Mouse (Mus musculus): ENCODE data around the gene Cdh13. TPM values are rescaled to one million over a fixed set of nuclear protein-coding genes. Genes with fewer than 3 reads are reported as not detected.

The Cdh13 gene
- polyA plus RNA-seq, 1 experiment from 2014 or later = 37.1 TPM

GRCm38 (mm10) chr8:118937412-118937811, 653.9 kb downstream of the Cdh13 start:
- H3K27me3 ChIP-seq (ENCODE audit: control insufficient read depth, insufficient read depth, low read length) = no peaks in the 10 kb centered on the region
- H3K4me3 ChIP-seq (ENCODE audit: low read depth, low read length) = no peak overlapping the region
- no peaks in the 10 kb centered on the region for H3K9me3 ChIP-seq (replicated peaks; ENCODE audit: control insufficient read depth, low read length)
- ATAC-seq (replicated peaks; ENCODE audit: insufficient number of reproducible peaks, low FRiP score, low TSS enrichment) = no peak
- no peaks in the 10 kb centered on the region for H3K4me1 ChIP-seq (ENCODE audit: control insufficient read depth, insufficient read depth, low read length)
- H3K9ac ChIP-seq (ENCODE audit: low read depth, low read length) = no peak overlapping the region
- no peaks in the 10 kb centered on the region for H3K36me3 ChIP-seq (ENCODE audit: control insufficient read depth, insufficient read depth, low read length)
- no peak overlapping the region for H3K27ac ChIP-seq (ENCODE audit: low read depth, low read length)
- 31% methylated on average over 11 of the region's 11 CpGs for WGBS (ENCODE audit: insufficient replicate concordance)
- H3K4me2 ChIP-seq = no peak overlapping the region

- no peaks in the 10 kb centered on the region for H3K36me3 ChIP-seq (ENCODE audit: control insufficient read depth, insufficient read depth, low read length)
- no peak overlapping the region for H3K27ac ChIP-seq (ENCODE audit: low read depth, low read length)
- no peaks in the 10 kb centered on the region for H3K4me1 ChIP-seq (ENCODE audit: control insufficient read depth, insufficient read depth, low read length)
- H3K9ac ChIP-seq (ENCODE audit: low read depth, low read length) = no peak overlapping the region
- H3K4me2 ChIP-seq = no peak overlapping the region
- H3K27me3 ChIP-seq (ENCODE audit: control insufficient read depth, insufficient read depth, low read length) = no peaks in the 10 kb centered on the region
- no peak for ATAC-seq (replicated peaks; ENCODE audit: insufficient number of reproducible peaks, low FRiP score, low TSS enrichment)
- H3K9me3 ChIP-seq (replicated peaks; ENCODE audit: control insufficient read depth, low read length) = no peaks in the 10 kb centered on the region
- no peak overlapping the region for H3K4me3 ChIP-seq (ENCODE audit: low read depth, low read length)
- WGBS (ENCODE audit: insufficient replicate concordance) = 49% methylated on average over 8 of the region's 8 CpGs
Observed at GRCm38 (mm10) chr8:118938025-118938424, 654.5 kb downstream of the Cdh13 start.

- Histone ChIP-seq H3K4me1 (ENCODE audit: control insufficient read depth, insufficient read depth, low read length) (no peaks in the 10 kb centered on the region), H3K9me3 (replicated peaks; ENCODE audit: control insufficient read depth, low read length) (no peaks in the 10 kb centered on the region), H3K9ac (ENCODE audit: low read depth, low read length) (no peak overlapping the region), H3K27me3 (ENCODE audit: control insufficient read depth, insufficient read depth, low read length) (no peaks in the 10 kb centered on the region), H3K4me2 (no peak overlapping the region), H3K36me3 (ENCODE audit: control insufficient read depth, insufficient read depth, low read length) (no peaks in the 10 kb centered on the region), H3K4me3 (ENCODE audit: low read depth, low read length) (no peak overlapping the region), H3K27ac (ENCODE audit: low read depth, low read length) (no peak overlapping the region)
- WGBS (ENCODE audit: insufficient replicate concordance) = 56% methylated on average over 20 of the region's 20 CpGs
- ATAC-seq (replicated peaks; ENCODE audit: insufficient number of reproducible peaks, low FRiP score, low TSS enrichment) = no peak
Observed at GRCm38 (mm10) chr8:118951766-118952741, 668.5 kb downstream of the Cdh13 start.

- Histone ChIP-seq H3K4me3 (ENCODE audit: low read depth, low read length) (no peak overlapping the region), H3K9ac (ENCODE audit: low read depth, low read length) (no peak overlapping the region), H3K36me3 (ENCODE audit: control insufficient read depth, insufficient read depth, low read length) (no peaks in the 10 kb centered on the region), H3K4me2 (no peak overlapping the region), H3K4me1 (ENCODE audit: control insufficient read depth, insufficient read depth, low read length) (no peaks in the 10 kb centered on the region), H3K27ac (ENCODE audit: low read depth, low read length) (no peak overlapping the region), H3K9me3 (replicated peaks; ENCODE audit: control insufficient read depth, low read length) (no peaks in the 10 kb centered on the region), H3K27me3 (ENCODE audit: control insufficient read depth, insufficient read depth, low read length) (no peaks in the 10 kb centered on the region)
- ATAC-seq (replicated peaks; ENCODE audit: insufficient number of reproducible peaks, low FRiP score, low TSS enrichment) = no peak
- 86% methylated on average over 3 of the region's 3 CpGs for WGBS (ENCODE audit: insufficient replicate concordance)
Observed at GRCm38 (mm10) chr8:118956109-118956508, 672.6 kb downstream of the Cdh13 start.

- Histone ChIP-seq H3K4me1 (ENCODE audit: control insufficient read depth, insufficient read depth, low read length) (no peaks in the 10 kb centered on the region), H3K4me3 (ENCODE audit: low read depth, low read length) (no peak overlapping the region), H3K27me3 (ENCODE audit: control insufficient read depth, insufficient read depth, low read length) (no peaks in the 10 kb centered on the region), H3K4me2 (no peak overlapping the region), H3K36me3 (ENCODE audit: control insufficient read depth, insufficient read depth, low read length) (no peaks in the 10 kb centered on the region), H3K9ac (ENCODE audit: low read depth, low read length) (no peak overlapping the region), H3K27ac (ENCODE audit: low read depth, low read length) (no peak overlapping the region), H3K9me3 (replicated peaks; ENCODE audit: control insufficient read depth, low read length) (no peaks in the 10 kb centered on the region)
- 82% methylated on average over 15 of the region's 15 CpGs for WGBS (ENCODE audit: insufficient replicate concordance)
- ATAC-seq (replicated peaks; ENCODE audit: insufficient number of reproducible peaks, low FRiP score, low TSS enrichment) = no peak
Observed at GRCm38 (mm10) chr8:118961877-118962545, 678.5 kb downstream of the Cdh13 start.

- Histone ChIP-seq H3K27ac (ENCODE audit: low read depth, low read length) (no peak overlapping the region), H3K9ac (ENCODE audit: low read depth, low read length) (no peak overlapping the region), H3K27me3 (ENCODE audit: control insufficient read depth, insufficient read depth, low read length) (no peaks in the 10 kb centered on the region), H3K4me3 (ENCODE audit: low read depth, low read length) (no peak overlapping the region), H3K4me2 (no peak overlapping the region), H3K9me3 (replicated peaks; ENCODE audit: control insufficient read depth, low read length) (no peaks in the 10 kb centered on the region), H3K4me1 (ENCODE audit: control insufficient read depth, insufficient read depth, low read length) (no peaks in the 10 kb centered on the region), H3K36me3 (ENCODE audit: control insufficient read depth, insufficient read depth, low read length) (no peaks in the 10 kb centered on the region)
- no peak for ATAC-seq (replicated peaks; ENCODE audit: insufficient number of reproducible peaks, low FRiP score, low TSS enrichment)
- 80% methylated on average over 15 of the region's 15 CpGs for WGBS (ENCODE audit: insufficient replicate concordance)
Observed at GRCm38 (mm10) chr8:118965101-118965840, 681.7 kb downstream of the Cdh13 start.

DNA sequence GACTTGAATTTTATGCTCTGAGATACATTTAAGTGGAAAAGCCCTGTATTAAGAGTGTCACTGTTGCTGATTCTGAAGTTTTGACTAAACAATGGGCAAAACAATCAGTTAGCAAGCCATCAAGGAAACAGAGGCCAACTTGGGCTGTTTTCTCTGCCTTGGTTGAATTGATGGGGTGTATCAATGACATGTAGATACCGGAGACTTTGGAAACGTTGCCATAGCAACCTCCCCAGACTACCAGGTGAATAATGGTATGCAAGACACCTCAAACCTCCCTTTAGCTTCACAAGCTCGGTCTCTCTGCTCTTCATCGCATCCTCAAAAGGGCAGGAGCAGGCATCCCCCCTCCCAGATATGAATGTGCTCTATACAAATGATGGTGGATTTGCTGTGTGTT, 685.4 kb downstream of the Cdh13 start:
- Histone ChIP-seq H3K4me3 (ENCODE audit: low read depth, low read length) (no peak overlapping the region), H3K4me2 (no peak overlapping the region), H3K27me3 (ENCODE audit: control insufficient read depth, insufficient read depth, low read length) (no peaks in the 10 kb centered on the region), H3K4me1 (ENCODE audit: control insufficient read depth, insufficient read depth, low read length) (no peaks in the 10 kb centered on the region), H3K9ac (ENCODE audit: low read depth, low read length) (no peak overlapping the region), H3K9me3 (replicated peaks; ENCODE audit: control insufficient read depth, low read length) (no peaks in the 10 kb centered on the region), H3K36me3 (ENCODE audit: control insufficient read depth, insufficient read depth, low read length) (no peaks in the 10 kb centered on the region), H3K27ac (ENCODE audit: low read depth, low read length) (no peak overlapping the region)
- no peak for ATAC-seq (replicated peaks; ENCODE audit: insufficient number of reproducible peaks, low FRiP score, low TSS enrichment)
- 72% methylated on average over 4 of the region's 4 CpGs for WGBS (ENCODE audit: insufficient replicate concordance)

DNA sequence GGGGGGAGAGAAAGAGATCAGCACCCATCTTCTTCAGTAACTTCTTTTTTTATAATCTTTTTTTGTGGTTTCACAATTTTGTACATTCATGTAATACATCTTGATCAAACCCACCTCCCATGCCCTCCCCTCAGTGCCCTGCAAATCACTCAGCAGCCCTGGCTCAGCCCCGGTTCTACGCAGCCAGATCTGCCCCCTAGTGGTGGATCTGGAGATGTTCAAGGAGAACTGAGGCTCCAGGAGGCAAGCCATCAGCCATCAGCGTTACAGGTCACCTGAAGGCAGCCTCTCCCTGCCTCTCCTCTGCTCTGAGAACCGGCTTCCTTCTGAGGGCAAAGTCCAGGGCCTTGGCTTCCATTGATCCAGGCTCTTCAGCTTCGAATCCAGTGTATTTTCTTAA, 696.3 kb downstream of the Cdh13 start:
- no peak overlapping the region for H3K4me2 ChIP-seq
- H3K36me3 ChIP-seq (ENCODE audit: control insufficient read depth, insufficient read depth, low read length) = no peaks in the 10 kb centered on the region
- ATAC-seq (replicated peaks; ENCODE audit: insufficient number of reproducible peaks, low FRiP score, low TSS enrichment) = no peak
- no peaks in the 10 kb centered on the region for H3K27me3 ChIP-seq (ENCODE audit: control insufficient read depth, insufficient read depth, low read length)
- no peak overlapping the region for H3K4me3 ChIP-seq (ENCODE audit: low read depth, low read length)
- H3K27ac ChIP-seq (ENCODE audit: low read depth, low read length) = no peak overlapping the region
- no peaks in the 10 kb centered on the region; the same call in 1 of the 2 replicates for H3K9me3 ChIP-seq (replicated peaks; ENCODE audit: control insufficient read depth, low read length)
- 24% methylated on average over 5 of the region's 5 CpGs for WGBS (ENCODE audit: insufficient replicate concordance)
- H3K4me1 ChIP-seq (ENCODE audit: control insufficient read depth, insufficient read depth, low read length) = no peaks in the 10 kb centered on the region
- no peak overlapping the region for H3K9ac ChIP-seq (ENCODE audit: low read depth, low read length)
